Mouse (Mus musculus) midbrain, embryonic 10.5 days (tissue): Measurements from ENCODE around the gene Txnip. TPM values are rescaled to one million over a fixed set of nuclear protein-coding genes. Genes with fewer than 3 reads are reported as not detected.
A peak's percentile ranks its signal among the peaks of the same experiment; 100 is the strongest.

Source experiments
- DNase-seq: peaks from one replicate; pipeline ENCODE4 v3.0.0-alpha.2; 2017; ENCODE audit warnings: low spot score
- H3K27ac ChIP-seq: fragments of 300-500 bp; sonication (generic); replicated peaks from 2 replicates; pipeline ENCODE4 v1.5.1; 2016; ENCODE audit warnings: mild to moderate bottlenecking
- H3K27me3 ChIP-seq: fragments of 300-500 bp; sonication (generic); 2 replicates; pipeline ENCODE4 v1.6.1; 2016; ENCODE audit warnings: low read depth, mild to moderate bottlenecking; ENCODE audit not compliant: poor library complexity, severe bottlenecking
- H3K36me3 ChIP-seq: fragments of 300-500 bp; sonication (generic); 2 replicates; pipeline ENCODE4 v1.6.1; 2016; ENCODE audit warnings: mild to moderate bottlenecking, moderate library complexity
- H3K4me1 ChIP-seq: fragments of 300-500 bp; sonication (generic); 2 replicates; pipeline ENCODE4 v1.6.1; 2016
- H3K4me3 ChIP-seq: fragments of 300-500 bp; sonication (generic); 2 replicates; pipeline ENCODE4 v1.5.1; 2016; ENCODE audit warnings: mild to moderate bottlenecking, moderate library complexity
- H3K9me3 ChIP-seq: fragments of 300-500 bp; sonication (generic); replicated peaks from 2 replicates; pipeline ENCODE4 v1.6.1; 2016; ENCODE audit warnings: mild to moderate bottlenecking
- WGBS: fragments of 180-500 bp; shearing (Covaris S2); methylation state at CpG from one replicate; pipeline ENCODE4 v1.1.7; 2016; 5-methylcytosine and 5-hydroxymethylcytosine counted together
- polyA plus RNA-seq: library from polyadenylated mRNA; unstranded; fragments of >200 nt; fragmentation: Nextera tagmentation; extraction: Ambion mirVana; gene quantifications from 2 replicates; pipeline ENCODE4 v1.2.1, GENCODE M21; 2016

The Txnip gene
- polyA plus RNA-seq, 1 experiment from 2014 or later = 31.5 TPM

DNA sequence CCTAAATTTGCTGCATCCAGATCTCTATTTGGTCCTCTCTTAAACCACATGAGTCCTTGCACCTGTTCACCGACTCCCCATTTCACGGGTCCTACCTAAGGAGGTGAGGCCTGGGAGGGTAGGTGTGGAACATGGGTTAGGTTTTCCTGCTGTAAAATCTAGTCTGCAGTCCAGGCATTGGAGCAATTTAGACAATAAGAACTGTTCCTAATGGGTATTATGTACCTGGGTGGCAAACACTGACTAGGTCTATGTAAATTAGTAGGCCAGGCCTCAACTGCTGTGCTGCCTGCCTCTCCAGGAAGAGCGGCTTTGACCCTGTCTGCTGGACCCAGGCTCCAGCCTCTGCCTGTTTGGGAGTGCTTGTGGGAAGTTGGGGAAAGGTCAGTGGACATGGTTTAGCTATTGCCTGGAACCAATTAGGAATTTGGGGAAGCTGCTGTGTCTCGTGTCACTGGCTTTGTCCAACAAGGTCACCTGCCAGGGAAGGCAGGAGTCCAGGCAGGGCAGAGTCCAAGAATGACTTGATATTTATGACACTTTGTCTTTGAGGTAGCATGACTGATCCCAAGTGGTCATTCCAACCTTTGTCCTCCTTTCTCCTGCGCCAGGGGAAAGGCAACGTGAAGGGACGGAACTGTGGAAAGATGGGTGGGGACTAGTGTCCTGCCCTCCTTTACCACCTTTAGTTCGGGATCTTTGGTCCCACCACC, 17.7 kb downstream of the Txnip start:
- peaks cover 40% of the 10 kb centered on the region for H3K4me1 ChIP-seq
- H3K36me3 ChIP-seq = no peaks in the 10 kb centered on the region
- H3K27me3 ChIP-seq = no peaks in the 10 kb centered on the region
- H3K4me3 ChIP-seq = no peak overlapping the region
- no peak for DNase-seq
- no peaks in the 10 kb centered on the region for H3K9me3 ChIP-seq
- 86% methylated on average over 8 of the region's 8 CpGs for whole genome bisulfite sequencing
- peak overlapping the region; percentile 10; the same call in 1 of the 2 replicates for H3K27ac ChIP-seq

DNA sequence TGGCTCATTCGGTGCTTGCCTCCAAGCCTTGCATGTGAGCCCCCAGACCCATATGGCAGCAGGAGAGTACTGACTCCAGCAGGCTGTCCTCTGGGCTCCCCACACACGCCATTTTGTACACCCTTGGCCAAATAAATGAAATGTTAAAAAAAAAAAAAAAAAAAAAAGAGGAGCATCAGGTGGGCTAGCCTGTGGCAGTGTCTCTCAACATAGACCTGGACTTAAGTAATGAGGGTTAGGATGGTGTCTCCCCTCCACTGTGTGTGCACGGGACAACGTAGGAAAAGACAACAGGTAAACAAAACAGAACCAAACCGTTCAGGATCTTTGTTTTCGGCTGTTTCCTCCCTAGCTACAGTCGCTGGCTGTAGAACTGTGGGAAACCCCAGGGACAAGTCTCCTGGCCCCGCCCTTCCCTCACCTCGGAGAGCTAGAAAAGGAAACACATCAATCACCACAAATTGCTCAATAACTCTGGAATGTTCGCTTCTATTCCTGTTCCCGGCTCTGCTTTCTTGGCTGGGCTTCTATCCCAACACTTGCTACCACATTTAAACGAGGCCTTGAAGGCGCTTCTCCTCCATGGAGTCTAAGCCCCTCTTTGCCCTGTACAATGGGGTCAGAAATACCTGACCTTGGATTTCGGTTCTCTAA, 18.4 kb downstream of the Txnip start:
- 80% methylated on average over 14 of the region's 14 CpGs for WGBS
- peaks cover 5% of the 10 kb centered on the region for H3K27me3 ChIP-seq
- no peak for DNase-seq
- H3K9me3 ChIP-seq = no peaks in the 10 kb centered on the region
- peaks cover 47% of the 10 kb centered on the region for H3K4me1 ChIP-seq
- H3K4me3 ChIP-seq = peak overlapping the region; percentile 32
- H3K36me3 ChIP-seq = no peaks in the 10 kb centered on the region
- H3K27ac ChIP-seq = peak overlapping the region; percentile 82

GRCm38 (mm10) chr3:96576690-96577541, 19.2 kb downstream of the Txnip start, which contains the start of gene Gm16253:
Gene Gm16253 (plus strand): TSS chr3:96576984.
- WGBS = 41% methylated on average over 17 of the region's 17 CpGs
- peak within 1 kb of the TSS; percentile 32 for H3K4me3 ChIP-seq

DNA sequence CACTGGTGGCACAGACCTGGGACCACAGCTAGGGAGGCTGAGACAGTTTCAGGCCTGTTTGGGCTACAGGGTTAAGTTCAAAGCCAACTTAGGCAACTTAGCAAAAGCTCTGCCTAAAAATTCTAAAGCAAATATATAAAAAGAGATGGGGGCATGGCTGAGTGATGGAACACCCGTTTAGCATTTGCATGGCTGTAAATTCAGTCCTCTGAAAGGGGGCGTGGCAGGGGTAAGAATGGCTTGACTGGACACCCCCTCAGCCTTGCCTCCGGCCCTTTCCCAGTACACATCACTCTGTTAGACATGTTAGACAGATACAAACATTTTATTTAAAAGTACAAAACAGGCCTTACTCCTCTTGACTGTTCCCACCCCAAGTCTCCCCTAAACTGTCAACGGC, 19.8 kb downstream of the Txnip start:
- Histone ChIP-seq H3K9me3 (no peaks in the 10 kb centered on the region), H3K36me3 (no peaks in the 10 kb centered on the region), H3K4me1 (peaks cover 48% of the 10 kb centered on the region), H3K4me3 (peak overlapping the region; percentile 32; the same call in 1 of the 2 replicates), H3K27ac (peak overlapping the region; percentile 82), H3K27me3 (peaks cover 16% of the 10 kb centered on the region)
- no peak for DNase-seq
- WGBS = 81% methylated on average over 4 of the region's 4 CpGs

More at GRCm38 (mm10) chr3:96576690-96577541, 19.2 kb downstream of the Txnip start, which contains the start of gene Gm16253:
- H3K27ac ChIP-seq = peak within 1 kb of the TSS; percentile 82
- peaks cover 48% of the 10 kb centered on the region for H3K4me1 ChIP-seq
- H3K36me3 ChIP-seq = no peaks in the 10 kb centered on the region
- peaks cover 13% of the 10 kb centered on the region for H3K27me3 ChIP-seq
- H3K9me3 ChIP-seq = no peaks in the 10 kb centered on the region
- DNase-seq = peak; percentile 84

GRCm38 (mm10) chr3:96578561-96579238, 20.9 kb downstream of the Txnip start:
- Histone ChIP-seq H3K27ac (no peak overlapping the region), H3K4me3 (no peak overlapping the region), H3K9me3 (no peaks in the 10 kb centered on the region), H3K4me1 (peaks cover 48% of the 10 kb centered on the region), H3K27me3 (peaks cover 16% of the 10 kb centered on the region), H3K36me3 (no peaks in the 10 kb centered on the region)
- 85% methylated on average over 12 of the region's 12 CpGs for WGBS
- no peak for DNase-seq

DNA sequence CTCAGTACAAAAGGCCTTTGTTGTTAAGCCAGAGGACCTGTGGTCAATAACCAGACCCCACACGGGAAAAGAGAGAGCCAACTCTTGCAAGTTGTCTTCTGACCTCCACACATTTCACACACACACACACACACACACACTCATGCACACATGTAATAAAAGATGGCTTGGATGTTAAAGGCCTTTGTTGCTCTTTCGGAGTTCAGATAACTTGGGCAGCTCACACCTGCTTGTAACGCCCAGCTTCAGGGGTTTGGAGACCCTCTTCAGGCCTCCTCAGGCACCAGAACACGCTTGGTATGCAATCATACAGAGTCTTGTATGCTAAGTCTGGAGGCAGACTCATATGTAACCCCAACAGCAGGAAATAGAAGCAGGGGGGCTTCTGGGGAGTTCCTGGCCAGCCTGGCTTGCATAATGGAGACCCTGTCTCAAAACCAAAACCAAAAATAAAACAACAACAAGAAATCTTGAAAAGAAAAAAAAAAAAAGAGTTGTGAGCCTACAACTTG, 21.5 kb downstream of the Txnip start:
- Histone ChIP-seq H3K4me3 (no peak overlapping the region), H3K27ac (0 out of 2 replicates have a peak overlapping the region, but pooled peaks have one; percentile 42), H3K4me1 (peaks cover 48% of the 10 kb centered on the region), H3K9me3 (no peaks in the 10 kb centered on the region), H3K27me3 (peaks cover 16% of the 10 kb centered on the region), H3K36me3 (no peaks in the 10 kb centered on the region)
- DNase-seq = no peak
- WGBS = 79% methylated on average over 4 of the region's 4 CpGs

GRCm38 (mm10) chr3:96579885-96580454, 22.2 kb downstream of the Txnip start:
- Histone ChIP-seq H3K27ac (peak overlapping the region; percentile 43; the same call in 1 of the 2 replicates), H3K4me1 (peaks cover 48% of the 10 kb centered on the region), H3K9me3 (no peaks in the 10 kb centered on the region), H3K4me3 (peak overlapping the region; percentile 47), H3K27me3 (peaks cover 16% of the 10 kb centered on the region), H3K36me3 (no peaks in the 10 kb centered on the region)
- WGBS = 11% methylated on average over 16 of the region's 16 CpGs
- peak; percentile 90 for DNase-seq

- Histone ChIP-seq H3K27me3 (peaks cover 16% of the 10 kb centered on the region), H3K4me1 (peaks cover 39% of the 10 kb centered on the region), H3K9me3 (no peaks in the 10 kb centered on the region), H3K4me3 (no peak overlapping the region), H3K36me3 (no peaks in the 10 kb centered on the region), H3K27ac (no peak overlapping the region)
- DNase-seq = no peak
- WGBS = 46% methylated on average over 6 of the region's 6 CpGs
Measured at GRCm38 (mm10) chr3:96581141-96581540, 23.4 kb downstream of the Txnip start.

- Histone ChIP-seq H3K9me3 (no peaks in the 10 kb centered on the region), H3K27ac (no peak overlapping the region), H3K27me3 (peaks cover 16% of the 10 kb centered on the region), H3K4me3 (no peak overlapping the region), H3K36me3 (no peaks in the 10 kb centered on the region), H3K4me1 (peaks cover 31% of the 10 kb centered on the region)
- 86% methylated on average over 16 of the region's 16 CpGs for WGBS
- no peak for DNase-seq
Measured at GRCm38 (mm10) chr3:96581771-96582515, 24.2 kb downstream of the Txnip start.

DNA sequence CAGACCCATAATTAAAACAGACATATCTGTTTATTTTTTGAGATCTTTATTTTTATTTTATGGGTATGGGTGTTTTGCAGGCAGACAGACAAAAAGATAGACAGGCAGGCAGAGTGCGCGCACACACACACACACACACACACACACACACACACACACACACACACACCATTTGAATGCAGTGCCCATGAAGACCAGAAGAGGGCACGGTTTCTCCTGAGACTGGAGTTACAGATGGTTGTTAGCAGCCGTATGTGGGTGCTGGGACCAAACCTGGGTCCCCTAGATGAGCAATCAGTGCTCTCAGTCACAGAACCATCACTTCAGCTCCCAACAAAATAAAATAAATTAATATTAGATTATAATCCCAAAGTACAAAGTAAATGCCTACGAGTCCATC, 25.6 kb downstream of the Txnip start:
- WGBS = 90% methylated on average over 5 of the region's 5 CpGs

DNA sequence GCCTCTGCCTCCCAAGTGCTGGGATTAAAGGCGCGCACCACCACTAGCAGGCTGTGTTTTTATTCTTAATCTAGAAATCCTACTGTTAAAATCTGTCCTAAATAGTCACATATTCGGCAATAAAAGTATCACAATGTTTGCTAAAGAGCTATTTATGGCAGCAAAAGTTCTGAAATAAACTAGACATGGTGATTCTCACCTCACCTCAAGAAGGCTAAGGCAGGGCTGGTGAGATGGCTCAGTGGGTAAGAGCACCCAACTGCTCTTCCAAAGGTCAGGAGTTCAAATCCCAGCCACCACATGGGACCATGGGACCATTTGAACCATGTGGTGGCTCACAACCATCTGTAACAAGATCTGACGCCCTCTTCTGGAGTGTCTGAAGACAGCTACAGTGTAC, 32.9 kb downstream of the Txnip start:
- DNase-seq = no peak
- Histone ChIP-seq H3K27ac (no peak overlapping the region), H3K36me3 (no peaks in the 10 kb centered on the region), H3K27me3 (peaks cover 11% of the 10 kb centered on the region), H3K4me1 (peaks cover 20% of the 10 kb centered on the region), H3K9me3 (0 out of 2 replicates have a peak, but pooled peaks cover 2% of the 10 kb centered on the region), H3K4me3 (no peak overlapping the region)
- WGBS = 81% methylated on average over 4 of the region's 4 CpGs

More for the DNA sequence above, 25.6 kb downstream of the Txnip start:
- H3K36me3 ChIP-seq = no peaks in the 10 kb centered on the region
- peaks cover 22% of the 10 kb centered on the region for H3K4me1 ChIP-seq
- H3K4me3 ChIP-seq = no peak overlapping the region
- H3K9me3 ChIP-seq = 0 out of 2 replicates have a peak, but pooled peaks cover 2% of the 10 kb centered on the region
- H3K27ac ChIP-seq = no peak overlapping the region
- DNase-seq = no peak
- peaks cover 16% of the 10 kb centered on the region for H3K27me3 ChIP-seq
